ENCODE assay signal across 10 mouse cellular contexts in the genomic region with DNA sequence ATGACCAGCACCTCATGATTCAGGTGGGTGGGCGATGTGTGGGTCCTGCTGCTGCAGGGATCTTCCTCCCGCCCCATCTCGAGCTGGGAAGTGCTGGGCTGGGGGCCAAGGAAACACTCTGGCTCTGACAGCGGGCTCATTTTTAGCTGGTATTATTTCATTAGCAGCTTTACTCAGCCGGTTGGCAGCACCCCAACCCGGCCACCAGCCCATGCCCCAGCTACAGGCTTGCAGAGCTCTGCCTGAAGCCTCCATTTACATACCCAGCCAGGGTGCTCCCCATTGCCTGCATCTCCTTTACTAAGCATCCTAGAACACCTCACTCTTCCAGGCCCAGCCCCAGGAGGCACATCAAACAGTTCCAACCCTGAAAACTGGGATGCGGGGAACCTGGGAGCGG. TPM values are rescaled to one million over a fixed set of nuclear protein-coding genes. Genes with fewer than 3 reads are reported as not detected.
A peak's percentile ranks its signal among the peaks of the same experiment; 100 is the strongest.
DNase-seq lines count a peak whose midpoint lies in the region; ATAC-seq lines count a peak whose summit lies in the region.
"Had no signal": no experiment of that assay in that cellular context is flagged by ENCODE, and none has a peak within 500 bp of the region (broad histone marks: within the 10 kb centered on the region; RNA-seq: fewer than 3 reads in every experiment).

No protein-coding gene starts in this region.

- 54% methylated on average over 8 of the region's 8 CpGs for WGBS in hindbrain, embryonic 14.5 days
- WGBS in hindbrain, embryonic 13.5 days: 68% methylated on average over 8 of the region's 8 CpGs

- no peaks in the 10 kb centered on the region for H3K36me3 ChIP-seq in hindbrain, embryonic 14.5 days (replicated peaks; ENCODE audit: control insufficient read depth, insufficient read depth)
- H3K36me3 ChIP-seq in hindbrain, embryonic 13.5 days: no peaks in the 10 kb centered on the region
- H3K36me3 ChIP-seq: G1E had no signal

- H3K27me3 ChIP-seq in hindbrain, embryonic 14.5 days (ENCODE audit: control insufficient read depth, insufficient read depth, low read length): no peaks in the 10 kb centered on the region
- H3K27me3 ChIP-seq in hindbrain, embryonic 13.5 days: peaks cover 5% of the 10 kb centered on the region; the same call in 1 of the 2 replicates

- no peak overlapping the region for H3K4me3 ChIP-seq in hindbrain, embryonic 14.5 days (replicated peaks; ENCODE audit: low read length)
- H3K4me3 ChIP-seq in hindbrain, embryonic 13.5 days: no peak overlapping the region

- no peaks in the 10 kb centered on the region for H3K9me3 ChIP-seq in hindbrain, embryonic 14.5 days (ENCODE audit: control insufficient read depth, low read length)
- H3K9me3 ChIP-seq in hindbrain, embryonic 13.5 days: no peaks in the 10 kb centered on the region
- H3K9me3 ChIP-seq: G1E had no signal

- peak; percentile 57 for DNase-seq in hindbrain, embryonic 14.5 days (ENCODE audit: low spot score)
- DNase-seq in cerebellum, adult 8-10 months: peak; percentile 14
- peak; percentile 79 for DNase-seq in layer of hippocampus, adult 11-12 months (ENCODE audit: low spot score)
- DNase-seq in right cerebral cortex, adult 18-20 months: peak; percentile 67
- no peak for DNase-seq in c-Kit-positive CD71-positive TER-119-positive erythroid progenitor cells, embryonic 14.5 days (ENCODE audit: low spot score)
- no peak for DNase-seq in urinary bladder, postnatal 4 days (ENCODE audit: low spot score in 2 of 2)
- no peak for DNase-seq in spleen, adult 12 weeks (ENCODE audit: low spot score)

- no peak overlapping the region for H3K27ac ChIP-seq in hindbrain, embryonic 14.5 days
- H3K27ac ChIP-seq in hindbrain, embryonic 13.5 days: no peak overlapping the region
- H3K27ac ChIP-seq: kidney, postnatal 0 days had no signal

- no peaks in the 10 kb centered on the region for H3K4me1 ChIP-seq in hindbrain, embryonic 14.5 days (replicated peaks; ENCODE audit: control insufficient read depth, insufficient read depth, low read length)
- H3K4me1 ChIP-seq in hindbrain, embryonic 13.5 days (replicated peaks): 0 out of 2 replicates have a peak, but pooled peaks cover under 1% of the 10 kb centered on the region

- no peak overlapping the region for H3K4me2 ChIP-seq in hindbrain, embryonic 14.5 days (replicated peaks)
- no peak overlapping the region for H3K4me2 ChIP-seq in hindbrain, embryonic 13.5 days

- no peak overlapping the region for H3K9ac ChIP-seq in hindbrain, embryonic 14.5 days
- no peak overlapping the region for H3K9ac ChIP-seq in hindbrain, embryonic 13.5 days

- ATAC-seq in hindbrain, embryonic 14.5 days (ENCODE audit: low FRiP score): 0 out of 2 replicates have a peak, but pooled peaks have one; percentile 27
- no peak for ATAC-seq in hindbrain, embryonic 13.5 days (ENCODE audit: low FRiP score)

RNA-seq across cellular contexts. Expression of a gene that starts 29.0 kb away (rescaled TPM):
- polyA plus RNA-seq in hindbrain, embryonic 14.5 days (2014; fragmentation: Nextera tagmentation; extraction: Ambion mirVana): 1.4 and 2.2 TPM in 2 replicates
- 1.9 and 2.2 TPM in 2 replicates for polyA plus RNA-seq in hindbrain, embryonic 13.5 days (2015; fragmentation: Nextera tagmentation; extraction: Ambion mirVana)
- polyA plus RNA-seq: G1E had no signal

Comparison
In these comparisons a context has a peak if more than half of its experiments do, and no peak if none do; other contexts are left out.
1. DNase-seq: peak in hindbrain, embryonic 14.5 days (single experiment), cerebellum, adult 8-10 months (single experiment), layer of hippocampus, adult 11-12 months (single experiment) and right cerebral cortex, adult 18-20 months (single experiment); none in c-Kit-positive CD71-positive TER-119-positive erythroid progenitor cells, embryonic 14.5 days (single experiment), urinary bladder, postnatal 4 days (0 of 2) and spleen, adult 12 weeks (single experiment).